Mouse (Mus musculus): ENCODE results near the gene Svs4.
"Not testable (repeated sequence)": the region's sequence is repeated elsewhere in the genome, so short reads cannot be mapped to it uniquely, and the experiment has no call there.

The Svs4 gene

DNA sequence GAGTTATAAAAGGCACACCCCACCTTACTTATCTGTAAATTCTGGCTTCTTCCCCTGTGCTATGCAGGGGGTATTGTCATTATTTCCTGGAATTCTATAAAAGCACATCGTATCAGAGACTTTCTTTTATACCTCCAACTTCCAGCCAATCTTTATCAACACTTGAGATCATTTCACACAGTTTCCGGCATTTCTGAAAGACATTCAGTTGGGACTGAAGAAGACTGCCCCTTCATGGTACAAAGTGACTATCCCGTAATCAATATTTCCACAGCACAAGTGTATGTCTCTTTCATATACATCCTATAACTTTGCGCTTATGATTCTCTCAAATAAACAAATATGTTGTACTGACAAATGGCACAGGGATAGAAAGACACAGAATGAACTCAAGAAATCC lies at the start of gene Svs4:
Svs4 (minus strand) TSS at position 101 of the 400 bp plus-strand sequence.
- DNase-seq (ENCODE audit: low spot score in 2 of 2), result no peak

DNA sequence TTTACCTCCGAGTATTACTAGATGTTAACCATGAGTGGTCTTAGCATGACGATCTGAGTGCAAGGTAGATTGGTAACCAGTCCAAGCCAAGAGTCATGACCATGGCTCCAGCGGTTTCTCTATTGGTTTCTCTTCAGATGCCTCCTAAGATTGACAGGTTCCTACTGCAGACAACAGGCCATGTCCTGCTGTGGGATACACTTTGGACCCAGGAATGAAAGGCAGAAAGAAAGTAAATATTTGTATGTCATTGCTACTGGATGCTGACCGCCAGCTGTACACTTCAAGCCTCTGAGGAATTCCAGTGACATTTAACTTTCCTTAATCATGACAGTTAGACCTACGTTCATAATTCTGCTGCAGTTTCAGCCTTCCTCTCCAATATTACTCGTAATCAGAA lies 42.7 kb upstream of the Svs4 start:
- no peak for DNase-seq (ENCODE audit: low spot score in 2 of 2)

DNA sequence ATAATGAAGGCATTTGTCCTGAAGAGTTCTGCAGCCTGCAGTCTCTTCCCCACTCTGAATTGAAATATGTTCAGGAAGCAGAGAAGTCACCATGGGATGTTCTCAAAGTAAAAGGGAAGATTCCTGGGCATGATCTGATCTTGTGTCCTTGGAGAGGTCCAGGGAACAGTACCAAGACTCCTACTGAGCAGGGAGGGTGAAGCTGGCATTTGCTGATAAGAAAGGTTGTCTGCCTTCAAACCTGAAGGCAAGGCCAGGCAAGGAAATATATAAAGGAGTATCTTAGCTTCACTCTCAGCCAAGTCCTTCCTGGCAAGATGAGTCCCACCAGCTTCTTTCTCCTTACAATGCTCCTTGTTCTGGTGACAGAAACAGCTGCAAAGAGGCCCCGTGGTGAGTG lies 38.2 kb upstream of the Svs4 start, which contains the start of gene Svs6:
Svs6 (plus strand) TSS at position 301 of the 400 bp plus-strand sequence.
- not testable (repeated sequence) for DNase-seq (ENCODE audit: low spot score in 2 of 2)

DNA sequence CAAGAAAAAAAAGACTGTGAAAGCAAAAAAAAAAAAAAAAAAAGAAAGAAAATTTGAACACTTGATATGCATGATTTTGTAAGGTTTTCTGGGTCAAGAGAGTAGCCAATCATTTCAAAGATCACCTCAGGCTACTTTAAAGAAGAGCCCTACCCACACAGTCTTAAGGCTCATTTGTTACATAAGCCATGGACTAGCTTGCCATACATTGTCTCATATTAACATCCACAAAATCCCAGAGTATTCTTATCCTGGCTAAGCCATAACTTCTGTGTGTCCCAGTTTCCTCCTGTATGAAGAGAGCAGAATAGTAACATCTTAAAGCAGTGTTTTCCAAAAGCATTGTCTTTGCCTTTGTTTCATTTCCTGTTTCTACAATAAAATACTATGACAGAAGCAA lies 37.2 kb upstream of the Svs4 start:
- not testable (repeated sequence) for DNase-seq (ENCODE audit: low spot score in 2 of 2)

DNA sequence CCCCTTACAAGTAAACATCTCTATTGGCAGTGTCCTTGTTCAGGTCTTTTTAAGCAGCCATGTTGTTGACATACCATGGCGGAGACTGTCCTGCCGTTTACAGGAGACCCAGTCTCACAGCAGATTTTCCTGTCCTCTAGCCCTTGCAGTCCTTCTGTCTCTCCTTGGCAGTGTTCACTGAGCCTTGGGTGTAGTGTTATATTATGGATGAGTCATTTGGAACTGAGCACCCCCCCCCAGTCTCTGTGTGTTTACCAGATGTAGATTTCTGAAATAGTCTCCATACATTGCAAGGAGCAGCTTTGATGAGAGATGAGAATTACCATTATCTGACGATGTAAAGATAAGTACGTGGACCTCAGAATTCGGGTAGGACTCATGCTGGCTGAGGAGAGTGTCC lies 34.3 kb upstream of the Svs4 start:
- no peak for DNase-seq (ENCODE audit: low spot score in 2 of 2)

DNA sequence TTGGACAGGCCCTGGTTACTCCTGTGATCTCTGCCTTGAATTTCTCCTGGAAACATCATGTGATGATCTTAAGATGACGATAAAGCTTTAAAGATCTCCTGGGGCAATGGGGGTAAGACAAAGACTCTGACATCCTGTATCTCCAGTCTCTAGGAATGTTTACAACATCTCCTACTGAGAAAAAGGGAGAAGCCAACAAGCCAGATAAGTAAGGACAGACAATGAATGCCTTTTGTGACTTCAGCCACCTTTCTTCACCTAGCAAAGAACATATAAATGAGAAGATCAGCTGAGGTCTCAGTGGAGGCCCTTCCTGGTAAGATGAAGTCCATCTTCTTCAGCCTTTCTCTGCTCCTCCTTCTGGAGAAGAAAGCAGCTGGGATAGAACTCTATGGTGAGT lies 10.7 kb upstream of the Svs4 start, which contains the start of gene Svs3a:
Svs3a (plus strand) TSS at position 301 of the 400 bp plus-strand sequence.
- DNase-seq (ENCODE audit: low spot score in 2 of 2), result not testable (repeated sequence)

DNA sequence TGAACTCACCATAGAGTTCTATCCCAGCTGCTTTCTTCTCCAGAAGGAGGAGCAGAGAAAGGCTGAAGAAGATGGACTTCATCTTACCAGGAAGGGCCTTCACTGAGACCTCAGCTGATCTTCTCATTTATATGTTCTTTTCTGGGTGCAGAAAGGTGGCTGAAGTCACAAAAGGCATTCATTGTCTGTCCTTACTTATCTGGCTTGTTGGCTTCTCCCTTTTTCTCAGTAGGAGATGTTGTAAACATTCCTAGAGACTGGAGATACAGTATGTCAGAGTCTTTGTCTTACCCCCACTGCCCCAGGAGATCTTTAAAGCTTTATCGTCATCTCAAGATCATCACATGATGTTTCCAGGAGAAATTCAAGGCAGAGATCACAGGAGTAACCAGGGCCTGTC lies 21.7 kb downstream of the Svs4 start, which contains the start of gene Svs3b:
Svs3b (minus strand) TSS at position 101 of the 400 bp plus-strand sequence.
- not testable (repeated sequence) for DNase-seq (ENCODE audit: low spot score in 2 of 2)

DNA sequence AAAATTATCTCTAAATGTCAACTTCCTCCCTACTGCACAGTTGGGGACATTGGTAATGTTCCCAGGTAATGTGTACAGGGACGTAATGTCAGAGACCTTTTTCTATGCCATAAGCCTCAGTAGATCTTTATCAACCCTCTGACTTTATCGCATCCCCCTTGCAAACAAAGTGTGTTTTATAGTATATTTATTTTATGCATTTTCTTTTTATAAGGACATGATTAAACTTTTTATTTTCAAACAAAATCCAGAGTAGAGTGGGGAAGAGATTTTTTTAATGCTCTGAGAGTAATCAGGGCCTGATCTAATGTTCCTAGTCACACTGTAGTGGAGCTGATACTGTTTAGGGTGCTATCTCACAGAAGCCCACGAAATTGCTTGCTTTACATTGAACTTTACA lies 39.9 kb downstream of the Svs4 start, which contains the start of gene Svs2:
Svs2 (minus strand) TSS at position 101 of the 400 bp plus-strand sequence.
- DNase-seq (ENCODE audit: low spot score in 2 of 2), result no peak

DNA sequence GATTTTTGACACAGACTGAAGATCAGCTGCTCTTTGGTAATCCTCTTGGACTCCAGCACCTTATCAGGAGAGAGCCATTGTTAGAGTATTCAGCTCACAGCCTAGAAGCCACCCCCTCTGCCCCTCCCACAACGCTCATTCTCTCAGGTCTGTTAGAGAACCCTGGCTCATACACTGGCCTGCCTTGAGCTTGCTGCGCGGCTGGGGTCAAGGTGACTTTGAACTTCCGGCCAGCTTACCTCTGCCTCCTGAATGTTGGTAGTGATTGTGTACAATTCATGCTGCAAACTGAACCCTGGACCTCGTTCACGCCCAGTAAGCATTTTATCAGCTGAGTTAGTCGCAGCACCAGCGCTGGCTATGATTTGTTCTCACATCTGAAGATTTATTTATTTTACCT lies 45.6 kb downstream of the Svs4 start:
- DNase-seq (ENCODE audit: low spot score in 2 of 2), result no peak

DNA sequence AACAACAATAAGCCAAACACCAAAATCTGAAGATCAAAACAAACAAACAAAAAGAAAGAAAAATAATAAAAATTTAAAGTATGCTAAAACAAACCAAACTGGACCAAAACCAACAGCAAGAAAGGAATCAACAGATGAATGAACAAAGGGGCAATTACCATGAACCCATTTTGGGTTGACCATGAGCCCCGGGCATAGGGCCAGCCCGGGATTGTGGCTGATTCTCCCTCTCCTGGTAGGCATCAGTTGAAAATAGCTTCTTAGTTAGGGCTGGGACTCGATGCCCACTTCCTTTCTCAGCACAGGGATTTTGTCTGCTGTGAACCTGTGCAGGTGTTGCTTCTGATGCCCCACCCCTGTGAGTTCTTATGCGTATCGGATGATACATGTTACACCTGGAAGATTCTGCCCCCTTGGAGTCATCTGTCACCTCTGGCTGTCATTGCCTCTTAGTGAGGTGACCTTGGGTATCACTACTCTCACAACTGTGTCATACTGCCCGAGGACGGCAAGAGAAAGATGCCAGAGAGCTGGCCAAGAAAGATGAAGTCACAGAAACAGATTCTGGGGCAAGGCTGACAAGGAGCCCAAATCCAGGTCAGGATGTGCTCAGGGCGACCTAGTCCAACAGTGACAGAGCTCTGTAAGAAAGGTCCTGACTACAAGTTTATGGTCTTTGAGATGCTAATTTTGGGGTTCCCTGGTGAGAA lies 49.7 kb downstream of the Svs4 start:
- DNase-seq (ENCODE audit: low spot score in 2 of 2), result no peak
